Mouse (Mus musculus): ENCODE measurements around the gene Arhgef7. TPM values are rescaled to one million over a fixed set of nuclear protein-coding genes. Genes with fewer than 3 reads are reported as not detected.
"Not testable (repeated sequence)": the region's sequence is repeated elsewhere in the genome, so short reads cannot be mapped to it uniquely, and the experiment has no call there.

Arhgef7 gene
- total RNA-seq, 2 experiments from 2014 or later: 172 to 189 TPM

DNA sequence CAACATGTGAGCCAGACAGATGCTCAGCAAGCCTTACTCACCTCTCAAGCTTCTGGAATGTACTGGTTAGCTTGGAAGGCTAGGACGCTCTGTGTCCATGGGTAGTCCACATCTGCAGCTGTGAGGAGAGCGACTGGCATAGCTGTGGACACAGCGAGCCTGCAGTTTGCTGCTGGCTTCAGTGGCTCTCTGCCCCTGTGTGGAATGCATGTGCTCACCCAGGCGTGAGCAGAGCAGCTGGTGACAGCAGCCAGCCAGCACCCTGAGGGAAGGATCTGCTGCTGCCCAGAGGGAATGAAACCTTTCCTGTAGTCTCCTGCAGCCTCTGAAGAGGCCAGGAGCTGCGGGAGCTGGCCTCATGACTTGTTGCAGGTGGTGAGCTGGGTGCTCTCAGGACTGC lies 93.0 kb downstream of the Arhgef7 start:
- intact Hi-C loops (cut with DNase I): no loop called here
- DNase-seq (ENCODE audit: low spot score in 2 of 2): no peak

DNA sequence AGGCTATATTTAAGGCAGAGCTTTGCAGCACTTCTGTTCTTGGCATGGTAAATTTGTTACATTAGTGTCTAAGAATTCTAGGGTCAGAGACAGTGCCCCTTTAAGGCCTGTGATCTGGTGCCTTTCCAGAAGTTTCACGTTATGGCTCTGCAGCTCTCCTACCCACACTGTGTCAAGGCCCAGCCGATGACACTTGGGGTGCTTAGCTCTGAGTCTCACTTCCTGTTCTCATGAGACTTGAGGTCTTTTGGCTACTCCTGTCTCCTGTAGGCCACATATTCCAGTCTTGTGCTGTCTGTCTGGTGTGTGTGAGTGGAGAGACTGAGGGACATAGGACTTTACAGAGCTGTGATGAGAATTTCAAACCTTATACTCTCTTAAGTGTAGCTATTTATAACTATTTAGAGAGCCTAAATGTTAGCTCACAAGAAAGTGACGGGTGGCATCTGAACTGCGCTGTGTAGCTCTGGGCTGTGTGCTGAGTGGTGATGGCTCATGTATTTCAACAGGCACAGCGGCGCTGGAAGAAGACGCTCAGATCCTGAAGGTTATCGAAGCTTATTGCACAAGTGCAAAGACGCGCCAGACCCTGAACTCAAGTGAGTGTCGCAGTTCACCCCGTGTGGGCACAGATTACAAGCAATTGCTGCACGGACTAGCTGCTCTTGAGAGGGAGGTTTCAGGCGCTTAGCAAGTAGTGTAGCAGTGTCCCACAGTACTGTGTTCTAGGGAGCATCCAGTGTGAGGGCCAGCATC lies 94.1 kb downstream of the Arhgef7 start:
- no peak for DNase-seq (ENCODE audit: low spot score in 2 of 2)
- intact Hi-C loops (cut with DNase I): no loop called here

DNA sequence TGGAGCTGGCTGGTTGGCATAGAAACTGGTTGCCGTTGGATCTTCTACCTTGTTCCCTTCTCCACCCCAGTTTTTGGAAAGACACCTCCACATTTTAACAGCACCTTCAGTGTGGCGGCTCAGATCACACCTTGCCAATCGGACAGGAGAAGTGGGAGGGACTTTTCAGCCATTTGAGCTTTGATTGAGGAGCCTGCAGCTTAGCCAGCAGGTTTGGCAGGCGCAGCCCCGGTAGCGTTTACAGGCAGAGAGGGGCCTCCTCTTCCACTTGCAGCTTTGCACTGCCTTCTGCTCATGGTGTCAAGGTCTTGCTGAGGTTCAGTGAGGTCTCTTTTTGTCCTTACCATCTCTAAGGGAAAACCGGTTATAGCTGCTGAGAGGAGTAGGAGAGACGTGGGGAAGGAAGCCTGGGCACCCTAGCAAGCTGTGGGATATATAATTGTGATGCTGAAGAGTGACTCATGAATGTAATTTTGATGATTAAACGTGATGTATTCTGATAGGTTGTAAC lies 95.1 kb downstream of the Arhgef7 start:
- DNase-seq (ENCODE audit: low spot score in 2 of 2): no peak
- intact Hi-C loops (cut with DNase I): no loop called here

DNA sequence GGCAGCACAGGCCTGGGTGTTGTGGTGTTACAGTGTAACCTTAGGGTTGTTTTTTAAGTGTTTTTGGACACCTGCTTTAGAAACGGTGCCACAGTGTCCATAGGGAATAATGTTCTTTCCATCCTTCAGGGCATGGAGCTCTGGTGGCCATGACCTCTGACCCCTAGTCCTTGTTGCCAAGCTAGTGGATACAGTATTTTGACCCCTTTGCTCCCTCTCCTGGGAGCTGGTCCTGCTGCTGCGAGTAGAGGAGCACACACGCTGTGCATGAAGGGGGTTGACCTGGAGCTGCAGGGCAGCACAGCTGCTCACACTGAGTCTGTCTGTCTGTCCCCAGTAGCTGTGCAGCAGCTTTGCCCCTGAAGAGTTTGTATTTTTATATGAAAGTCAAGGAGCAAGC lies 98.2 kb downstream of the Arhgef7 start:
- intact Hi-C loops (cut with DNase I): no loop called here
- no peak for DNase-seq (ENCODE audit: low spot score in 2 of 2)

DNA sequence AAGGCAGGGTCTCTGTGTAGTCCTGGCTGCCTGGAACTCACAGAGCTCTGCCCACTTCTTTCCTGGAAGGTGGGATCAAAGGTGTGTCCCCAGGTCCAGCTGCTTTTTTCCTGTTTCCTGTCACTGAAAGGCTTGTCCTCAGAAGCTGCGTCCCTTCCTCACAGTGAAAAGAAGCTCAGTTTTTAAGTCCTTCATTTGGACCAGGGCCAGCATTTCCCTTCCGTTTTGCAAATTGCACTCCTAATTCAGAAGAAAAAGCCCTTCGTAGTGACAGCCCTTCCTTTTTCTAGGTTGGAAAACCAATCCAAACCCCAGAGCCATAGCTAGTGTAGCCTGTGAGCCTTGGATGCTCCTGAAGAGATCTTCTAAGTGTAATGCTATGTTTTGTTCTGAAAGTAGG lies 99.8 kb downstream of the Arhgef7 start:
- intact Hi-C loops (cut with DNase I): no loop called here
- DNase-seq (ENCODE audit: low spot score in 2 of 2): no peak

DNA sequence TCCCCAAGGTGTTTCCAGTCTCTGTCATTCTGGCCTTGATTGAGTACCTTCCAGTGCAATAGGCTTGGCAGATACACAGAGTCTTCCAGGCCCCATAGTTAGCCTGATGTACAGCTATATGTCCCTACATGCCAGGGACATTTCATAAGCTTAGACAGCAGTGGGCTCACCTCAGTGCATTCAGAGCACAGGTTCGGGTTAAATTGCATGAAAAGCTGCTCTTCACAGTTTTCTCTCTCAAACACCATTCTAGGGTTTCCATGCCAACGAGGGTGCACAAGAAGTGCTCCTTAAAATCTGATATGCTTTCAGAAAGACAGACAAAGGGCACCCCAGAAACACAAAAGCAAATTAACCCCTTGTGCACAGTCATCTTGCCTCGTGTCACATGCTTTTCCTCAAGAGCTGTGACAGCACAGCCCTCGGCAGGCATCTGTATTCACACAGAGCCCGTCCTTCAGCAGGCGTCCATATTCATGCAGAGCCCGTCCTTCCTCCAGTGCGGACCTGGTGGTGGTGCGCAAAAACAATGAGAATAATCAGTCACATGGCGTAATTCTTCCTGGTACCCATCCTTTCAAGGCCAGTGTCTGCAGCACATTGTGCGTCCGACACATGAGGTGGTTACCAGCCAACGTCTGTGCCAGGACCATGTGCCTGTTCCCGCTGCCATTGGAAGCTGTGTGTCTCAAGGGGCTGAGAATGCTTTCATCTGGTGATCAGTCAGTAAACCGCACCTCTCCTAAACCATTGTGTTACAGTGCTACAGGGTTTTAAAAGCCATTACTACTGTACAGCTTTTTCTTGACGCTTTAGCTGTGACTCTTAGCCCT lies 102.9 kb downstream of the Arhgef7 start:
- intact Hi-C loops (cut with DNase I): no loop called here
- DNase-seq (ENCODE audit: low spot score in 2 of 2): no peak

DNA sequence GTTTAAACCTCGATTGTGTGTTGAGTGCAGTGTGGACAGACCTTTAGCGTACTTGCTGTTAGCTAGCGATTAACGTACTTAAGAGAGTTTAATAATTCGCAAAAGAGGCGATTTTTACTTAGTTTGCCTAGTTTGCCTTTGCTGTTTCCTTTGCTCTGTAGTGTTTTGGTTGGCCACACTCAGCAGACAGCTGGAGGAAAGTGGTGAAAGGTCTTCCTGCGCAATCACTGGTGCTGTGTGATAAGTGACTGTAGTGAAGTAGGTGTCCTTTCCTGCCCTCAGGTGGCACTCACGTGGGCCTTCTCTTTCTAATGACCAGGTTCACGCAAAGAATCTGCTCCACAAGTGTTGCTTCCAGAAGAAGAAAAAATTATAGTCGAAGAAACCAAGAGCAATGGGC lies 103.7 kb downstream of the Arhgef7 start:
- no peak for DNase-seq (ENCODE audit: low spot score in 2 of 2)
- intact Hi-C loops (cut with DNase I): no loop called here

DNA sequence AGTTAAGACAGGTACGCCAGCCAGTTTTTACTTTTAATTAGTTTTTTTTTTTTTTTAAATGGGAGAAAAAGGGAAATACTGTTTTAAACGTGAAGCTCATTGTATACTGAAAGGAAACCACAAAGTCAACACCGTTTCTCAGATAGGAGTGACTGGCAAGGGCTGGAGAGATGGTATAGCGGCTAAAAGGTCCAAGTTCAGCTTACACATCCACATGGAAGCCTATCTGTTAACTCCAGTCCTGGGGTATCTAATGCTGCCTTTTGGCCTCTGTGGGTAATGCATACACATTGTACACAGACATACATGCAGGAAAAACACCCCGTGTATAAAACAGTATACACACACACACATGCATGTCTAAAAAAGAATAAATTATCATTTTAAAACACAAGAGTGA lies 104.4 kb downstream of the Arhgef7 start:
- no peak for DNase-seq (ENCODE audit: low spot score in 2 of 2)
- intact Hi-C loops (cut with DNase I): no loop called here

DNA sequence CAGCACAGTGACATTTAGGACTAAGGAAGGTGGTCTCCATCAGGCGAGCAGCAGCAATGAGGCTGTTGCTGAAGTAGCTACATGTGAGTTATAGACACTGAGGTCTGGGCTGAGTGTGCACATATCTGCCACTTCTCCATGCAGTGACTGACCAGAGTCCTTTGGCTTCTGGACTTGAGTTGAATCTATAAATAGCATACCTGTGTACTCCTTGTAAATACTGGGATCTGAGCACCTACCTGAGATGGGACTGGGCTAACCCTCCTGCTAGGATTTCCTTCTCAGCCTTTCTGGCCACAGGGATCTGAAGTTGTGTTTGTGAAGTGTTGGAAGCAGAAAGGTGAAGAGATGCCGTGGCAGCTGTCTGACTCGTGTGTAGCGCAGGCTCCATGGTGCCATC lies 105.6 kb downstream of the Arhgef7 start:
- no peak for DNase-seq (ENCODE audit: low spot score in 2 of 2)
- intact Hi-C loops (cut with DNase I): no loop called here

DNA sequence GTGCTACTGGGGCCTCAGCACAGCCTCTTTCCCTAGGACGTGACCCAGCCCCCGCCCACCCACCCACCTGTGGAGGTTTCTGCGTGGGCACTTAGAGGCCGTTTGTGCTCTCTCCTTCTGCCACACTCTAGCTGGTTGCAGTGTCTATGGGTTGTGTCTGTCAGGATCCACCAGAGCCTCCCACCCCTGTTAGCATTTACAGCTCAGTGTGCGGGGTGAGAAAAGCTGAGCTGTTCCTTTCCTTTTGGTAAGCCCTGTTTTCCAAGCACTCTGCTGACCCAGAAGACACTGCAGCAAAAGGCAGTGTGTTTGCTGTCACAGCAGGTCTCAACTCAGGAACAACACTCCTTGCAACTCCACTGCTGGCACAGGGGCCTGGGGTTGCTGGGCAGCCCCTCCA lies 106.7 kb downstream of the Arhgef7 start:
- DNase-seq (ENCODE audit: low spot score in 2 of 2): no peak
- intact Hi-C loops (cut with DNase I): no loop called here

DNA sequence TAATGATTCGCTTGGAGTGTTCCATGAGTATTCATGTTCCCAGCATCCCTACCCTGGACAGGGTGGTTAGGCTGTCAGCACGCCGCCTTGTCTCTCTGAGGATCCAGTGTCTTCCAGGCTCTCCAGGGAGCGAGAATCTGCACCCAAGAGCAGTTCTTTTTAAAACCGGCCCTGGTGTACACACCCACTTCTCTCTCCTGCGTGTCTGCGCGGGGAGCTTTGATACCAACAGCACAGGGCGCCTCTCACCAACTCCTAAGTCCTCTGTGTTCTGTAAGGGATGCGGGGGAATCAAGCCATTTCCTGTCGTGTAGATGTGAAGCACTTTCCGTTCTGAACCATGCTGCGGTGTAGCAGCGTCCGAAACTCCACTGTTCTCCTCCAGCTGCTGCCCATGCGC lies 107.2 kb downstream of the Arhgef7 start:
- no peak for DNase-seq (ENCODE audit: low spot score in 2 of 2)
- intact Hi-C loops (cut with DNase I): no loop called here

DNA sequence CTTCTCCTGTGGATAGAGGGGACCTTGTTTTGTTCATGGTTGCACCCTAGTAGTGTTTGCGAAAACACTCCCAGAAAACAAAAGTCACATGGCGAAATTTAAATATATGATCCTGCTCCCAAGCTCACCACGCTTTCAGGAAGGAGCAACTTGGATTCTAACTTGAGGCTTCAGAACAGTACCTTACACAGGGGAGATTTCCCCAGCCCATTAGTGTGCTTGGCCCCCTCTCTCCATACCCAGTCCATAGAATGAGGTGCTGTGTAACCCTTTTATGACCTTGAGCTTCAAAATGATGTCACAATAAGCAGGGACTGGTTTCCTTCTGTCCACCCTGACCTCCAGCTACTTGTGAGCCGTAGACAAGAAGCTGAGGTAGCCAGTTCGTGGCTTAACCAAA lies 112.7 kb downstream of the Arhgef7 start, which contains the start of gene Tex29:
Gene Tex29 (plus strand): TSS at position 301 of the 400 bp plus-strand sequence.
- DNase-seq (ENCODE audit: low spot score in 2 of 2): no peak
- intact Hi-C loops (cut with DNase I): loop anchor here (5.0 kb wide), 1 partner anchor 72 kb away; no protein-coding TSS in a partner anchor

DNA sequence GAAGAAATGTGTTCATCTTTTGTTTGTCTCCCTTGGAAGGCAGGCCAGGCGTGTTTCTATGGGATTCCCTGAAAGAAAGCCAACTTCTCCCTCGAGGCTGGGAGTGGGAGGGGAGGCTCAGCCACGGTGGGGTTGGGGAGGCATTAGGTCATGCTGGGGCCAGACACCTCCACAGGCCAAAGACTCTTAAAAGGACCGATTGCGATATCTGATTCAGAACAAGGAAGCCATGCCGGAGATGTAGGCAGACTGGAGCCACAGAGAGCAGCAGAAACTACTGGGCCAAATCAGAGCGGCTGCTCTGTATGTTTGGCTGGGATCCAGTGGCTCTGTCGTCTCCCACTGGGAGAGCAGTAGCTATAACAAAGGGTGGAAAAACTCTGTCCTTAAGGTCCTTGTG lies 114.0 kb downstream of the Arhgef7 start:
- intact Hi-C loops (cut with DNase I): loop anchor here (5.0 kb wide), 1 partner anchor 71 kb away; no protein-coding TSS in a partner anchor
- DNase-seq (ENCODE audit: low spot score in 2 of 2): no peak

DNA sequence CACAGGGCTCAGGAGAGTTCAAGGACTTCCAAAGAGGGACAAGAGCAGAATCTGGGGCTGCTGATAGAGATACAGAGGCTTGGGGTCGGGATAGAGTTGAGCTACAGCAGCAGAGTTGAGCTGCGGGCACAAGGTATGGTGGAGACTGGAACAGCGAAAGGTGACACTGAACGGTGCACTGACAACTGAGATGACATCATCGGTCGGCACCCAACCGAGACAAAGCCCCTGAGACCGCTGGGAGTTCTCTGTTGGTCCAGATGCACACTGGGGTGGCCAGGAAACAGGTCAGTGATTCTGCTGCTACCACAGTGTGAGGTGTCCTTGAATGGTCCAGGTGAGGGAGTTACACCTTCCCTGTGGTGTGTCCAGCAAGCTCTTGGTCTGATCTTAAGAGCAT lies 115.2 kb downstream of the Arhgef7 start:
- intact Hi-C loops (cut with DNase I): loop anchor here (5.0 kb wide), 1 partner anchor 70 kb away; no protein-coding TSS in a partner anchor
- no peak for DNase-seq (ENCODE audit: low spot score in 2 of 2)

DNA sequence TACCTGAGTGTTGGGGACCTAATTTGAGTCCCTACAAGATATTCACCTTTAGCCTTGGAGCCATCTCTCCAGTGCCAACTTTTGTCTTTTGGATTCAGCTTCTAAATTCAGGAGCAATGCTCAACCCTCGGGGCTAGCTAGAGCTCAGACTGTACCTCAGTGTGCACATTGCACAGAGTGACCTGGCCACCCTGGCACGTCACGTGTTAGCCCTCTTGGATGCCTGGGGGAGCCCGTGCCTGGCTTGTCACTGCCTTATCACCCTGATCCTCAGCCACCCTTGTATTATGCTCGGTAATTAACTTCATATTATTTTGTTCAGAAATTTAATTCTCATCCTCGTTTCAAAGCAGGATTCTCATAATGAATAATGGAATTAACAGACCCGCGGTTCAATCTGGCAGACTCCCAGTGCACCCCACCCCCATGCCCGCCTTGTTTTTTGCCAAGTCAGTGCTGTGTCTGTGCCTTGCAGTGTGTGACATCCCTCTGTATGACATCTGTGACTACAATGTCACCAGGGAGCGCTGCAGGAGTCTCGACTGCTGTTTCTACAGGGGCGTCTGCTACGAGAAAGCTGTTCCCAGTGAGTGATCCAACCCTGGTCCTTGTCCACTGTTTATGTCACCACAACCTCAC lies 116.3 kb downstream of the Arhgef7 start:
- intact Hi-C loops (cut with DNase I): loop anchor here (5.0 kb wide), 1 partner anchor 69 kb away; no protein-coding TSS in a partner anchor
- no peak for DNase-seq (ENCODE audit: low spot score in 2 of 2)

DNA sequence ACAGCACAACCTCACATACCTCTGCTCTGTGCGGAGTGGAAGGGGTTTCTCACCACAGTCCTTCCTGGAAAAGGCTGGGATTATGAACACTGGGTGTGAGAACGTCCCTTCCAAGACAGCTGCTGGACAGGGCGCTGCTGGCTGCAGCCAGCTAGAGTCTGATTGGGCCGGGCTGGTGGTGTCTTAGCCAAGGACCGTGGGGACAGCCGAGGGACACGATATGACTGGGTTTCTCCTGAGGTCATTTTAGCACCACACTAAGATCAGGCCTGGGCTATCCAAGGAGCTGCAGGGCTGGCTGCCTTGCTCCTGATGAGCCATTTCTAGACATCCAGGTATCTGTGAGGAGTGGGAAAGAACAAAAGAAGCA lies 116.8 kb downstream of the Arhgef7 start:
- no peak for DNase-seq (ENCODE audit: low spot score in 2 of 2)
- intact Hi-C loops (cut with DNase I): loop anchor here (5.0 kb wide), 1 partner anchor 68 kb away; no protein-coding TSS in a partner anchor

DNA sequence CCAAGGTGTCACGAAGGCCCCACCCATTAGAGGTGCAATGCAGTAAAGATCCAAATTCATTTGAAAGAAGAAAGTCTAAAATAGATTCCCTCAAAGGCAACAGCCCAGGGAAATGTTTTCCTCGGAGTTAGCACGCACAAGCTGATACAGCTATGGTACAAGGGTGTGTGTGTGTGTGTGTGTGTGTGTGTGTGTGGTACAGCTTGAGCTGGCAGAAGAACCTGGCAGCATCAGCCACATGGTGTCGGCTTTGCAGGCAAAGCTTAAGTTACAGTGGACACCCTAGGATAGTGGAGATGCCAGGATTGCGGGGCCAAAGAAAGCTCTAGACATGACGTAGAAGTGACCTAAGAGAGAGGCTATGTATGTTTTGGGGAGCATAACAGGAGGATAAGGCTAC lies 119.3 kb downstream of the Arhgef7 start:
- DNase-seq (ENCODE audit: low spot score in 2 of 2): peak in 1 of 2 experiments; percentile 61

DNA sequence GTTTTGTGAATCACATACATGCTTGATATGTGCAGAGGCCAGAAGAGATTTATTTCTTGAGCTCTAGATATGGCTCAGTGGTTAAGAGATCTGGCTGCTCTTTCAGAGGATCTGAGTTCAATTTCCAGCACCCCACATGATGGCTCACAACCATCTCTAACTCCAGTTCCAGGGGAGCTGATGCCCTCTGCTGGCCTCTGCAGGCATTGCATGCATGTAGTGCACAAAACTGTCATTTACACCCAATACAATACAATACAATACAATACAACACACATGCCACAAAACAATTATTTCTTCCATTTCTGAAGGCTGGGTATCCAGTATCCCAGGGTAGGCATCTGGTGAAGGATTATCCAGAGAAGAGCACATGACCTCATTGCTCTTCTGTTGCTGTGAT lies 140.3 kb downstream of the Arhgef7 start:
- intact Hi-C loops (cut with DNase I): no loop called here
- DNase-seq (ENCODE audit: low spot score in 2 of 2): no peak

More for the DNA sequence above, 119.3 kb downstream of the Arhgef7 start:
- intact Hi-C loops (cut with DNase I): no loop called here

DNA sequence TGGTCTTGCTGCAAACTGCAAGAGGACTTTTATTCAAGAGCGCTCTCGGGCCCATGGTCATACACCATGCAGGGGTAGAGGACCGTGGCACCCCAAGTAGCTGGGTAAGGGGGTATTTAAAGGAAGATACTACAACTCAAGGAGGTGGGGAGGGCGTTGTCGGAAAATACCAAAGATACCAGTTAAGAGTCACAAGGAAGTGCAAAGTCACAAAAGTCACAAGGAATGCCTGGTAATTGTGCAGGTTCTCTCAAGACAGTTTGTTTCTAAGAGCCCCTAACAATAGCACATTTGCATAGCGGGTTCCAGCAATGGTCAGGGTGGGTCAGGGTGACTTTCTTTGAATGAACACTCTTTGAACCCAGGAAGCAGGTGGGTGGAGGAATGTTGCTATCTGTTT lies 146.7 kb downstream of the Arhgef7 start:
- intact Hi-C loops (cut with DNase I): not testable (repeated sequence)

DNA sequence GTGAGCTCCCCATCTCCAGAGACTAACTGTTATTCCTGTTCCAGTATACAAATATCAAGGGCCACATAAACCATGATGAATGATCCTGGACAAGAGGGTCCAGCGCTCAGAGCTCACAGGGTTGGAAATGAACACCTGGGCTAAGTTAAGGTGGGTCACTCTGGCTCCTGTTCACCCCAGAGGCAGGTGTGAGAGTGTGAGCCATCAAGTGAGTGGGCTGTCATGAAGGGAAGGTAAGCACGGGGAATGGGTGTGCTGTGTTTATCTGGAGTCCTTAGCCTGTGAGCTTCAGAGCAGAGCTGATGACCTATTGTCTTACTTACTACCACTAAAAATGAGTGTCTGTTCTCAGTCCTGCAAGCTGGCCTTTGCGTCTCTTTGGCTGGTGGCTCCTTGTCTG lies 157.1 kb downstream of the Arhgef7 start:
- intact Hi-C loops (cut with DNase I): no loop called here
- no peak for DNase-seq (ENCODE audit: low spot score in 2 of 2)

More for the DNA sequence above, 146.7 kb downstream of the Arhgef7 start:
- DNase-seq (ENCODE audit: low spot score in 2 of 2): not testable (repeated sequence)
